In the genomic region with DNA sequence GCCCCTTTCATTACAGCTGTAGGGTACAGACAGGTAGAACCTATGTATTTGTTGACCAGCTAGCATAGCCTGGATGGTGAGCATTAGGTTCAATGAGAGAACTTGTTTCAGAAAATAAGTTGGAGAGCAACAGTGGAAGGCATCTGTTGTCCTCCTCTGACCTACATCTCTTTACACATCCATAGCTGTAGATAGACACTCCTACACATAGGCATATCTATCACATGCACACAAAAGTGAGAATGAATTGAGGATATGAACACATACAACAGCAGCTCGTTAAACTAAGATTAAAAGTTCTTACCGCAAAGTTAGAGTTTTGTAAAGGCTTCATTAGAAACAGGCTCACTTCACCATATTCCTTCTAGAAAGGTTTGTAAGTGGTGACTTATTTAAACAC, we compare ENCODE assay signal across 21 mouse cellular contexts.
"Had no signal": no experiment of that assay in that cellular context is flagged by ENCODE, and none has a peak within 500 bp of the region (broad histone marks: within the 10 kb centered on the region; RNA-seq: fewer than 3 reads in every experiment).

No protein-coding gene starts in this region.

- ATAC-seq: midbrain, embryonic 16.5 days had no signal

- H3K9ac ChIP-seq: lung, embryonic 14.5 days; midbrain, embryonic 12.5 days; neural tube, embryonic 13.5 days; neural tube, embryonic 15.5 days; stomach, embryonic 15.5 days had no signal

- H3K4me2 ChIP-seq: lung, embryonic 14.5 days; midbrain, embryonic 12.5 days; neural tube, embryonic 13.5 days; neural tube, embryonic 15.5 days; stomach, embryonic 15.5 days had no signal

- H3K36me3 ChIP-seq: midbrain, embryonic 10.5 days; midbrain, embryonic 12.5 days; neural tube, embryonic 13.5 days; neural tube, embryonic 15.5 days; stomach, embryonic 15.5 days had no signal

- H3K27ac ChIP-seq: midbrain, embryonic 10.5 days; midbrain, embryonic 12.5 days; neural tube, embryonic 13.5 days; neural tube, embryonic 15.5 days; stomach, embryonic 15.5 days; stomach, postnatal 0 days had no signal

- H3K4me1 ChIP-seq: midbrain, embryonic 10.5 days; midbrain, embryonic 12.5 days; neural tube, embryonic 13.5 days; neural tube, embryonic 15.5 days; stomach, embryonic 15.5 days had no signal

- H3K27me3 ChIP-seq: midbrain, embryonic 12.5 days; neural tube, embryonic 13.5 days; neural tube, embryonic 15.5 days; stomach, embryonic 15.5 days had no signal

- H3K4me3 ChIP-seq: midbrain, embryonic 10.5 days; midbrain, embryonic 12.5 days; myocyte; neural tube, embryonic 13.5 days; neural tube, embryonic 15.5 days; stomach, embryonic 15.5 days had no signal

- H3K9me3 ChIP-seq: midbrain, embryonic 10.5 days; midbrain, embryonic 12.5 days; neural tube, embryonic 13.5 days; neural tube, embryonic 15.5 days; stomach, embryonic 15.5 days had no signal

- DNase-seq: lung, adult 18-20 months; lung, embryonic 14.5 days; lung, postnatal 10 days; lung, postnatal 4 days; midbrain, embryonic 14.5 days; retina, postnatal 1 day; right cerebral cortex, adult 18-20 months; right cerebral cortex, postnatal 25 days; right cerebral cortex, postnatal 4 days; spleen, adult 18-20 months; thymus, adult 18-20 months; thymus, postnatal 14 days; thymus, postnatal 36 days had no signal
